Mouse (Mus musculus) bone marrow macrophage, adult 2 months (primary cell): ENCODE data around the gene Moap1.

Source experiments
- CTCF ChIP-seq: IDR thresholded peaks from 2 replicates; pipeline ENCODE4 v1.5.1; 2012; ENCODE audit warnings: low read depth, mild to moderate bottlenecking, low read length, moderate library complexity
- POLR2A ChIP-seq: IDR thresholded peaks from 2 replicates; pipeline ENCODE4 v1.6.1; 2012; ENCODE audit warnings: mild to moderate bottlenecking, low read depth, low read length, borderline replicate concordance

DNA sequence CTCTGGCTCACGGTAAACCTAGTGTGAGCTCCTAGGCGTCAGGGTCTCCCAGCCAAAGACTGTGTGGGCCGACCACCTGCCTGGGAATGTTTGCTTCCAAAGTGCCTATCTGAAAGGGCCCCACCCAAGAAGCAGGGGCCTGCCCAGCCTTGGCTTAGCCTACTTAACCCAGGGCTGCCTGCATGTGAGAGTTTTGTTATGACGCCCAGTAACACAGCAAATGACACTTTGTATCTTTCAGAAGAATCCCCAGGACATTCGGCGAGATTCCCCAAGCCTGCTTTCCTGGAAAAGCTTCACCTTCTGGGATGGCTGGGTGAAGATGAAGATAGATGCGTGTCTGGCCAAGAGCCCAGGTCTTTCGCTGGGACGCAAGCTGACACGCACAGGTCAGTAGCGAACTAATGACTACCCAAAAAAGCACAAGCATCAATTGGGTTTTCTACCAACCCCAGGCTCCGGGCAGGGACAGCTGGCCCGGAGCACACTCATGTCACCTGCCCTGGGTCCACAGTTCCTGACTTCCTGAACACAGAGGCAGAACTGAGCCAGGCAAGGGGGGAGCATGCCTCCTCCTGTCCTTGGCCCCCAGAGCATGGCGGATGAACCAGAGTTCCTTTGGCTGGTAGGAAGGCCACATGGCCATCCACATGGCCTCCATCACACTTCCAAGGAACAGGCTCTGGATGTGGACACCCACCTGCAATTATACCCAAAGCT, 46.7 kb downstream of the Moap1 start:
- TF ChIP-seq POLR2A (no peak), CTCF (no peak)
